Mouse (Mus musculus): ENCODE data around the gene Bace2.

DNA sequence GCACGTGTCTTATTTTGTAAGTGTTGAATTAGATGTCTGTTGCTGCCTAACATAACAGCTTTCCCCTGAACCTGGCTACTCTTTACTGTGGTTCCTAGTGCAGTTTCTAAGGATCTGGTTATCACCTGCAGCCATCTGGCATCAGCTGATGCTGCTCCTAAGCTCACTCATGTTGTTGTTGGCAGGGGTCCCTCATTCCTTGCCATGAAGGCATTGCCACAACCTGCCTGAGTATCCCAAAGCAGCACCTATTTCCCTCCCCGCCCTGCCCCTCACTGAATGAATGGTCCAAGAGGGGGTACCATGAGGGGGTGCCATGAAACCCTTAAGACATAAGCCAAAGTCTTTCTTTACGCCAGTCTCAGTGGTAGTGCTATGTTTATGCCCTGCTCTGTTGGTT is 71.5 kb downstream of the Bace2 start:
- TF ChIP-seq POLR2A (IDR thresholded peaks at IDR 0.05; ENCODE audit: insufficient read depth, low read depth, low read length) (no peak), CTCF (IDR thresholded peaks at IDR 0.05) (no peak)

Data from heart, adult 2 months (tissue).